In the genomic region with DNA sequence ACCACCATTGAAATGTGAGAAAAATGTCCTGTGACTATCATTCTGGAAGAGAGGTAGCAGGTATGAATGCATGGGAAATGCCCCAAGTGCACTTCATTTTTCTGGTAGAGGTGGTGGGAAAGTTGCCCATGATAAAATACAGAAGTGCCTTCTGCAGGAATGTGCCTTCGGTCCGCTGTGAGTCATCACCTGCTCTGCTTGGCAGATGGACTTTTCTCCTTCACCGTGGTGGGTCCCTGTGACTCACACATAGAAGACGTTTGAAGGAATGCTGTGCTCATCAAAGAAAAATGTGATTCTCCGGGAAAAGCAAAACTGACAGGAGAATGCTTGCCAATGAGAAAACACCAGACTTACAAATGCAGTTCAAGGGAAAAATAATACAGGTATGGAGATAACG, we compare ENCODE assay signal across 15 mouse cellular contexts.
DNase-seq lines count a peak whose midpoint lies in the region; ATAC-seq and TF ChIP-seq lines count a peak whose summit lies in the region.
"Had no signal": no experiment of that assay in that cellular context is flagged by ENCODE, and none has a peak within 500 bp of the region (broad histone marks: within the 10 kb centered on the region; RNA-seq: fewer than 3 reads in every experiment).

No protein-coding gene starts in this region.

- H3K4me3 ChIP-seq in myocyte: no peak overlapping the region
- no peak overlapping the region for H3K4me3 ChIP-seq in midbrain, embryonic 15.5 days
- H3K4me3 ChIP-seq in forebrain, embryonic 15.5 days: no peak overlapping the region
- H3K4me3 ChIP-seq: erythroblast, embryonic 14.5 days; heart, embryonic 12.5 days; hindbrain, embryonic 12.5 days; limb, embryonic 12.5 days had no signal

- no peaks in the 10 kb centered on the region for H3K27me3 ChIP-seq in myocyte (ENCODE audit: control insufficient read depth, insufficient read depth, insufficient read length)
- H3K27me3 ChIP-seq in midbrain, embryonic 15.5 days (replicated peaks): no peaks in the 10 kb centered on the region
- no peaks in the 10 kb centered on the region for H3K27me3 ChIP-seq in forebrain, embryonic 15.5 days
- H3K27me3 ChIP-seq: heart, embryonic 12.5 days; hindbrain, embryonic 12.5 days; limb, embryonic 12.5 days had no signal

- no peak overlapping the region for H3K27ac ChIP-seq in midbrain, embryonic 15.5 days
- no peak overlapping the region for H3K27ac ChIP-seq in forebrain, embryonic 15.5 days (replicated peaks)
- H3K27ac ChIP-seq: hindbrain, embryonic 12.5 days; limb, embryonic 12.5 days had no signal

- no peaks in the 10 kb centered on the region for H3K9me3 ChIP-seq in midbrain, embryonic 15.5 days
- H3K9me3 ChIP-seq in forebrain, embryonic 15.5 days: no peaks in the 10 kb centered on the region
- H3K9me3 ChIP-seq: G1E; heart, embryonic 12.5 days; hindbrain, embryonic 12.5 days; limb, embryonic 12.5 days had no signal

- DNase-seq in right cerebral cortex, adult 18-20 months: peak; percentile 54
- no peak for DNase-seq in right cerebral cortex, postnatal 4 days
- peak; percentile 14 for DNase-seq in adrenal gland, postnatal 10 days
- peak; percentile 15 for DNase-seq in cerebellum, adult 9-11 months
- DNase-seq: lung, adult 18-20 months had no signal

- 87% methylated on average over 6 of the region's 6 CpGs for WGBS in midbrain, embryonic 15.5 days
- WGBS in forebrain, embryonic 15.5 days: 86% methylated on average over 6 of the region's 6 CpGs

- no peak for TF ChIP-seq POLR2A in myocyte (IDR thresholded peaks at IDR 0.05; ENCODE audit: insufficient read length, low read depth)

- H3K79me2 ChIP-seq in myocyte (ENCODE audit: control insufficient read depth, insufficient read depth): no peaks in the 10 kb centered on the region

- H3ac ChIP-seq in myocyte (ENCODE audit: control insufficient read depth, insufficient read length): no peak overlapping the region

- no peak overlapping the region for H3K9ac ChIP-seq in midbrain, embryonic 15.5 days
- H3K9ac ChIP-seq in forebrain, embryonic 15.5 days (replicated peaks): no peak overlapping the region
- H3K9ac ChIP-seq: heart, embryonic 12.5 days; hindbrain, embryonic 12.5 days; limb, embryonic 12.5 days had no signal

- no peaks in the 10 kb centered on the region for H3K36me3 ChIP-seq in myocyte (ENCODE audit: control insufficient read depth, insufficient read depth)
- H3K36me3 ChIP-seq in midbrain, embryonic 15.5 days (replicated peaks): no peaks in the 10 kb centered on the region
- H3K36me3 ChIP-seq in forebrain, embryonic 15.5 days: no peaks in the 10 kb centered on the region
- H3K36me3 ChIP-seq: G1E; heart, embryonic 12.5 days; hindbrain, embryonic 12.5 days; limb, embryonic 12.5 days had no signal

- peak overlapping the region; percentile 12 for H3K4me2 ChIP-seq in myocyte (ENCODE audit: low read depth)
- no peak overlapping the region for H3K4me2 ChIP-seq in midbrain, embryonic 15.5 days
- H3K4me2 ChIP-seq in forebrain, embryonic 15.5 days (replicated peaks): no peak overlapping the region
- H3K4me2 ChIP-seq: heart, embryonic 12.5 days; hindbrain, embryonic 12.5 days; limb, embryonic 12.5 days had no signal

- no peak for ATAC-seq in midbrain, embryonic 15.5 days (replicated peaks)
- ATAC-seq in forebrain, embryonic 15.5 days (replicated peaks): no peak
- ATAC-seq: intestine, postnatal 0 days; midbrain, embryonic 16.5 days had no signal

- no peaks in the 10 kb centered on the region for H3K4me1 ChIP-seq in midbrain, embryonic 15.5 days
- H3K4me1 ChIP-seq in forebrain, embryonic 15.5 days: no peaks in the 10 kb centered on the region
- H3K4me1 ChIP-seq: heart, embryonic 12.5 days; hindbrain, embryonic 12.5 days; limb, embryonic 12.5 days had no signal

TF ChIP-seq in myocyte, 11 proteins besides CTCF, POLR2A, EP300 and RAD21:
- TF ChIP-seq REST (IDR thresholded peaks at IDR 0.05; ENCODE audit: insufficient read depth, insufficient read length) (no peak), MYOG (IDR thresholded peaks at IDR 0.05; ENCODE audit: control insufficient read depth in 1 of 3, insufficient read depth in 1 of 3, insufficient read length in 2 of 3, low read depth in 2 of 3) (peak in 1 of 3 experiments; percentile 8), MYOD1 (IDR thresholded peaks at IDR 0.05; ENCODE audit: control insufficient read depth in 1 of 3, insufficient read length in 2 of 3, low read depth in 2 of 3) (peak in 2 of 3 experiments; percentile 40 to 61), USF1 (IDR thresholded peaks at IDR 0.05; ENCODE audit: low read depth) (no peak), TCF3 (IDR thresholded peaks at IDR 0.05; ENCODE audit: insufficient read length, low read depth) (no peak), TCF12 (IDR thresholded peaks at IDR 0.05; ENCODE audit: insufficient read depth, poor library complexity, severe bottlenecking) (no peak), SRF (IDR thresholded peaks at IDR 0.05; ENCODE audit: control insufficient read depth, insufficient read length, low read depth) (no peak)
